Mouse (Mus musculus) testis, adult 2 months (tissue): ENCODE measurements around the gene Wfdc3. TPM values are rescaled to one million over a fixed set of nuclear protein-coding genes. Genes with fewer than 3 reads are reported as not detected.

Source experiments
- H3K27ac ChIP-seq: fragments of 200-500 bp; 2 replicates; pipeline ENCODE4 v1.5.1; 2012; ENCODE audit warnings: low read depth, low read length; ENCODE audit not compliant: control insufficient read depth, insufficient read depth
- H3K27me3 ChIP-seq: fragments of 200-500 bp; 2 replicates; pipeline ENCODE4 v1.6.1; 2012; ENCODE audit warnings: mild to moderate bottlenecking, low read length, moderate library complexity; ENCODE audit not compliant: control insufficient read depth, insufficient read depth
- H3K36me3 ChIP-seq: fragments of 200-500 bp; 2 replicates; pipeline ENCODE4 v1.6.1; 2012; ENCODE audit warnings: mild to moderate bottlenecking, low read length; ENCODE audit not compliant: control insufficient read depth, insufficient read depth
- H3K4me1 ChIP-seq: fragments of 200-500 bp; 2 replicates; pipeline ENCODE4 v1.6.1; 2012; ENCODE audit warnings: low read length; ENCODE audit not compliant: control insufficient read depth, insufficient read depth
- H3K4me3 ChIP-seq: fragments of 200-500 bp; 2 replicates; pipeline ENCODE4 v1.5.1; 2012; ENCODE audit warnings: low read depth, mild to moderate bottlenecking, low read length, moderate library complexity, mixed read lengths; ENCODE audit not compliant: control insufficient read depth
- CTCF ChIP-seq: fragments of 200-500 bp; IDR thresholded peaks from 2 replicates; pipeline ENCODE4 v1.5.1; 2012; ENCODE audit warnings: low read depth, mild to moderate bottlenecking, inconsistent platforms, low read length, moderate library complexity; ENCODE audit not compliant: control insufficient read depth, insufficient read depth, insufficient replicate concordance
- POLR2A ChIP-seq: fragments of 200-500 bp; IDR thresholded peaks from 2 replicates; pipeline ENCODE4 v1.6.1; 2012; ENCODE audit warnings: low read depth, mild to moderate bottlenecking, inconsistent platforms, low read length, moderate library complexity; ENCODE audit not compliant: control insufficient read depth
- polyA plus RNA-seq: library from polyadenylated mRNA; depleted of rRNA; stranded (reverse); fragments of >200 nt; gene quantifications from 2 replicates; pipeline ENCODE4 v1.2.3, GENCODE M21; 2012

Gene Wfdc3
- polyA plus RNA-seq, 1 experiment, result 120 TPM

DNA sequence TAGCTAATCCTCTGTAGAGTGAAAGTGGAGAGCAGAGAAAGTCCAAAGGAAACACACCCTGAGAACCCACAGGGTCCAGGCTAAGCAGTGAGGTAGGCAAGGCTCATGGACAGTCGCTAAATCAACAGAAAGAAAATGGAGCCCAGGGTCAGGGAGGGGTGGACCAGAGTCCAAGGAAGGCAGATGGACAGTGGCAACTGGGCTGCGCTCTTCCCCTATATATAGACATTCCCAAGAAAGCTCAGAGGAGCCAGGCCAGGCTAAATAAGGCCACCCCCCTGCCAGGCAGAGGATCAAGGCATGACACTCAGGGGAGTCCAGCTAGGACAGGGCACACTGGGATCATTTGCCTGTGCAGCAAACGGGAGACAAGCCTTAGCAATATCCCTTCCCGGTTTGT is 36.1 kb upstream of the Wfdc3 start:
- Histone ChIP-seq H3K36me3 (no peaks in the 10 kb centered on the region), H3K27me3 (no peaks in the 10 kb centered on the region), H3K4me1 (peaks cover 20% of the 10 kb centered on the region), H3K4me3 (no peak overlapping the region), H3K27ac (no peak overlapping the region)
- no peak for TF ChIP-seq POLR2A
- TF ChIP-seq CTCF, result no peak

DNA sequence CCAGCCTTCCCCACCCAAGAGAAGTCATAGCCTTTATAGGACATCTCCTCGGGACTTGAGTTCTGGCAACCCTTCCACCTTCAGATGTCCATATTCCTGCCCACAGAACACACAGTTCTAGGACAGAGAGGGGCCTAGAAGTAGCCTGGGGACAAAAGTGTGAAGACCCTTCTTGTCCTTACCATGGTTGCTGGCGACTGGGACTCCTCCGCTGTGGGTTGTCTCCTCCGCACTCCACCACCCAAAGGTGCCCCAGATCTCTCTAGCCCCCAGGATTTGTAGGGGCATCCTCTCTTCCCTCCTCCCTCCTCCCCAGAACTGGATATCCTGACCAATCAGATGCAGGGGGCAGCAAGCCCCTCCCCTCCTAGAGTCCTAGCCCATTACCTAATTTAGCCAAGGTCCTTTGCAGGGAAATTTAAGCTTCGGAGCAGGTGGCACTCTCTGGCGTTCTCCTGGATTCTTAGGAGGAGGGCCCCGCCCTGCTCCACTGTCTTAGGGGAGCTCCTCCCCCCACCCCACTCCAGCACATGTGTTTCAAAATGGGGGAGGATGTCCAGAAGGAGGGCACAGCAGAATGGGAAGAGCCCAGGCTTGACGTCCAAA is 33.9 kb upstream of the Wfdc3 start, which contains the start of gene Tnnc2:
Tnnc2 (minus strand) TSS at position 487 of the 606 bp plus-strand sequence.
- TF ChIP-seq POLR2A, result no peak
- no peak for TF ChIP-seq CTCF
- H3K36me3 ChIP-seq, result no peaks in the 10 kb centered on the region
- H3K4me1 ChIP-seq, result peaks cover 5% of the 10 kb centered on the region
- H3K27me3 ChIP-seq, result no peaks in the 10 kb centered on the region
- no peak within 1 kb of the TSS for H3K27ac ChIP-seq
- H3K4me3 ChIP-seq, result no peak within 1 kb of the TSS

DNA sequence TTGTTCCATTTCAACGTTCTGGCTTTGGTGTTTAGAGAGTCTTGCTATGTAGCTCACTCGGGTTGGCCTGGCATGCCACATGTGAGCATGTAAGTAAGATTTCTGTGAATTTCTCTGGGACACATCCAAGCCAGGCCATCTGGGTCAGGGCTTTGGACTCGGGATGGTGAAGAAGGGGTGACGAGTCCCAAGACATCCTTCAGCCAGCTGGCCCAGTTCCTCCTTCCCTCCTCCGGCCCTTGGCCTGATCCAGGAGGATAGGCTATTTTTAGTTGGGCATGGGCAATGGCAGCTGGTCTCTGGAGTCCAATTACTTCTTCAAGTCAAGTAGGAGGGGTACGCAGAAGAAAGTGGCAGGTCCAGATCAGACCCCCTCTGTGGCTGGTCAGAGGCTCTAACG is 33.1 kb upstream of the Wfdc3 start:
- Histone ChIP-seq H3K27ac (no peak overlapping the region), H3K4me3 (no peak overlapping the region), H3K27me3 (no peaks in the 10 kb centered on the region), H3K4me1 (peaks cover 5% of the 10 kb centered on the region), H3K36me3 (no peaks in the 10 kb centered on the region)
- no peak for TF ChIP-seq CTCF
- TF ChIP-seq POLR2A, result no peak

DNA sequence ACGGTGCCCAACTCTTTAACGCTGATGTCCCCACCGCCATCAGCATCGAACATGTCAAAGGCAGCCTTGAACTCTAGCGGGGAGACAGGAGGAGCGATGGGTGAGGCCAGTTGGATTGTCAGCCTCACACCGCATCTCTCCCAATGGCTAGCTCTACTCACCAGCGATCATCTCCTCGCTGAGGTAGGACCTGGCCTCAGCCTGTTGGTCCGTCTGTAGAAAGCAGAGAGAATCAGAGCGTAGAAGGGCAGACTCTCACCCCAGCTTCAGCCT is 32.2 kb upstream of the Wfdc3 start:
- H3K27me3 ChIP-seq, result no peaks in the 10 kb centered on the region
- H3K36me3 ChIP-seq, result no peaks in the 10 kb centered on the region
- H3K4me3 ChIP-seq, result no peak overlapping the region
- H3K4me1 ChIP-seq, result peaks cover 5% of the 10 kb centered on the region
- TF ChIP-seq POLR2A (no peak), CTCF (no peak)
- H3K27ac ChIP-seq, result no peak overlapping the region

DNA sequence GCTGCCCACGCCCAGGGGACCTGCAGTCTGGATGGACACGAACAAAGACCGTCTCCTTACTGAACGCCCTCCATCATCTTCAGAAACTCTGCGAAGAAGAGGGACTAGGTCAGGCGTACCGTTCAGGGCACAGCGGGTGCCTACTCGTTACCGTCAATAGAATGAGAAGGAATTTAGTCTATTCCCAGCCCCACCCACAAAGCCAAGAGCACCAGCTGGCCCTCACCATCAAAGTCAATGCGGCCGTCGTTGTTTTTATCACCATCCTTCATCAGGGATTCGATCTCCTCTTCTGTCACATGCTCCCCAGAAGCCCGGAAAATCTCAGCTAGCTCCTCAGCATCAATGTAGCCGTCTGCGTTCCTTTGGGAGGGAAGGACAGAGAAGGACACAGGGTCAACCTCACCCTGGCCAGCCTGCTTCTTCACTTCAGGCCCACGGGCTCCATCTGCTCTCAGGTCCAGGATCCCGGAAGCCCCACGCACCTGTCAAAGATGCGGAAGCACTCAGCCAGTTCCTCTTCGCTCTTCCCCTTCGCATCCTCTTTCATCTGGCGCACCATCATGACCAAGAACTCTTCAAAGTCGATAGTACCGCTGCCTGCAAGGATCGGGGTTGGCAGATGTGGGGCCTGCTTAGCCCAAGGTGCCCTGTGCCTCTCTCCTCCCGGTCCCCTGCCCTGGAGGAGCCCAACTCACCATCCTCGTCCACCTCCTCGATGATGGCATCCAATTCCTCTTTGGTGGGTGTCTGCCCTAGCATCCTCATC is 31.7 kb upstream of the Wfdc3 start:
- Histone ChIP-seq H3K27ac (no peak overlapping the region), H3K27me3 (no peaks in the 10 kb centered on the region), H3K4me1 (peaks cover 5% of the 10 kb centered on the region), H3K36me3 (no peaks in the 10 kb centered on the region), H3K4me3 (no peak overlapping the region)
- no peak for TF ChIP-seq CTCF
- TF ChIP-seq POLR2A, result no peak

DNA sequence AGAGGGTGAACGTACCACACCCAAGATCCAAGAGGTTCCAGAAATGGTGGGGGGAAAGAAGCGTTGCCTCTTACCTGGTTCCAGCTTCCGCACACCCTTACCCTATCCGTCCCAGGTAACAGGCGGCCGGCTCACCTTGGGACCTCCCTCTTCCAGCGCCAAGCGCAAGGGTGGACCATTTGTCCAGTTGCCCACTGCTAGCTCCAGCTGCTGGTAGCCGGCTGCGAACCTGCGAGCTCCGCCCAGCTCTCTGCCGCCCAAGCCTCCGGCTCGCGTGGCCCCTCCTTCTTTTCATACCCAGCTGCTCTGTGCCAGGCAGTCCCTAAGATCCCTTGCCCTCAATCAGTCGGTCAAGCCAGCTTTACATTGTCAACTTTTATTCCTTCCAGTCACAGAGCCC is 31.1 kb upstream of the Wfdc3 start:
- Histone ChIP-seq H3K4me3 (no peak overlapping the region), H3K36me3 (peaks cover 1% of the 10 kb centered on the region), H3K27me3 (no peaks in the 10 kb centered on the region), H3K27ac (no peak overlapping the region), H3K4me1 (peaks cover 5% of the 10 kb centered on the region)
- TF ChIP-seq CTCF (no peak), POLR2A (no peak)

DNA sequence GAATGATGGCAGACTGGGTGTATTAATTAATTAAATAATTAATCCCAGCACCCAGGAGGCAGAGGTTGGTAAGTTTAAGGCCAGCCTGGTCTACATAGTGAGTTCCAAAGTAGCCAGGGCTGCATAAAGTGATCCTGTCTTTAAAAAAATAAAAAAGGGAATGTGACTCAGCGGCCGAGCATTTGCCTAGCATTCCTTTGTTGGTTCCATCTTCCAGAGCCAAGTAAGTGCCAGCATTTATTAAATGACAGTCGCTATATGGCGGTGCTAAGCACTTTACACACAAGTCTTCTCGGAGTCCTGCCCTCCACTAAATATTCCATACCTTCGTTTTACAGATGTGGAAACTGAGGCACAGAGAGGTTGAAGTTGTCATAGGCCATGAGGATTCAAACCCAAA is 30.4 kb upstream of the Wfdc3 start:
- Histone ChIP-seq H3K27ac (no peak overlapping the region), H3K4me1 (peaks cover 5% of the 10 kb centered on the region), H3K4me3 (no peak overlapping the region), H3K36me3 (peaks cover 3% of the 10 kb centered on the region), H3K27me3 (no peaks in the 10 kb centered on the region)
- TF ChIP-seq POLR2A (no peak), CTCF (no peak)
